Mouse (Mus musculus): Measurements from ENCODE around the gene Cdh8.
A peak's percentile ranks its signal among the peaks of the same experiment; 100 is the strongest.

Cdh8 gene

GRCm38 (mm10) chr8:99415966-99416781 lies at the start of gene Cdh8:
TSS of gene Cdh8 (minus strand) at chr8:99416471.
- peak; percentile 88 to 94 for DNase-seq

- DNase-seq: no peak
Measured at GRCm38 (mm10) chr8:99446506-99446905, 30.2 kb upstream of the Cdh8 start.

DNA sequence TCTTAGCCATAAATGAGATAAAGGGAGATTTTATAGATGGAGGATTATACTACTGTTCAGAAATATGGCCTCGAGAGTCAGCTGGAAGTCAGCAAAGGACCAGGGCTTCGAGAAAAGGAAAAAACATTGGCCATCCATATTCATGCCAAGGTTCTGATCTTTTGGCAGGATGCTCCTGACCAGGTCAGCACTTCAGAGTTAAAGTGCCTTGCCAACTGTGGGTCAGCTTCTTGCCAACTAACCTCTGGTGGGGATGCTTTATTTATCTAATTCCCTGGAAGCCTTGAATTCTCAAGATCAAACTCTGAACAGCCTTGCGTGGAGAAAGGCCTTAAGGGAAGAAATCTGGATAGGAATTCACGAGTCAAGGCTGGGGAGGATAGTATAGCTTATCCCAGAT lies 9.6 kb upstream of the Cdh8 start:
- peak in 1 of 2 experiments; percentile 39 for DNase-seq

DNA sequence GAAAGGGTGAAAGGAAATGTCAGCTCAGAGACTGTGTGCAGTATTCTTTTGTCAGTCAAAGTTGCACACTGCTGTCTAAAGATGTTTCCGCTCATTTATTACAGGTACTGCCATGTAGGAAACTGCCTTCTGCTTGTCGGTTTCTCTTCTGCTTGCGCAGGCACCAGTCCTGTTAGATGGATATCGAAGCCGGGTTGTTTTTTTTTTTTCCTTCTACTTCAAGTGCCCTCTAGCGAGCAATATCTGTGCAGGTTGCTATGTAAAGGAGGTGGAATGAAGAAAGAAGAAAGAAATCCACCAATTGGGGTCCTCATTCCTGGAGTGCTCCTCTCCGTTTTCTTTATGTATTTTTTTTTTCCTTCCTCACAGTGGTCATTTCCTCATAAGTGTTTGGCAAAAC lies 5.2 kb upstream of the Cdh8 start:
- DNase-seq: peak; percentile 51 to 66

- DNase-seq: no peak
Measured at GRCm38 (mm10) chr8:99419726-99420125, 3.5 kb upstream of the Cdh8 start.

DNA sequence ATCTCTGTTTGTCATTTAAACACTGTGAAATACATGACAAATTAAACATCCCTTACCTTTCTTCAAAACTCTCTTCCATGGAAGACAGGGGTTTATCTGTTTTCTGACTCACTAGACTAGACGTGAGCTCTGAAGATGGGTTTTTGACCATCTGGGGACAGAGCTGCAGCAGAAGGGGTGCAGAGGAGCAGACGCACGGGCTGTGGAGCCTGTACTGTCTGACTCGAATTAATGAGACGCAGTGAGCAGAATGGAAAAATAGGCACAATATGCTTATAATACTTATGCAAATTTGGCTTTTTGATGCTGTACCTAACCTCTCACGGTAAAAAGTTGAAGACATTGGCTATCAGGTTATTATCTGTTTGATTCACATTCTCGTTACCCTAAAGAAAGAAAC lies 1.2 kb upstream of the Cdh8 start:
- DNase-seq: peak; percentile 26 to 42

DNA sequence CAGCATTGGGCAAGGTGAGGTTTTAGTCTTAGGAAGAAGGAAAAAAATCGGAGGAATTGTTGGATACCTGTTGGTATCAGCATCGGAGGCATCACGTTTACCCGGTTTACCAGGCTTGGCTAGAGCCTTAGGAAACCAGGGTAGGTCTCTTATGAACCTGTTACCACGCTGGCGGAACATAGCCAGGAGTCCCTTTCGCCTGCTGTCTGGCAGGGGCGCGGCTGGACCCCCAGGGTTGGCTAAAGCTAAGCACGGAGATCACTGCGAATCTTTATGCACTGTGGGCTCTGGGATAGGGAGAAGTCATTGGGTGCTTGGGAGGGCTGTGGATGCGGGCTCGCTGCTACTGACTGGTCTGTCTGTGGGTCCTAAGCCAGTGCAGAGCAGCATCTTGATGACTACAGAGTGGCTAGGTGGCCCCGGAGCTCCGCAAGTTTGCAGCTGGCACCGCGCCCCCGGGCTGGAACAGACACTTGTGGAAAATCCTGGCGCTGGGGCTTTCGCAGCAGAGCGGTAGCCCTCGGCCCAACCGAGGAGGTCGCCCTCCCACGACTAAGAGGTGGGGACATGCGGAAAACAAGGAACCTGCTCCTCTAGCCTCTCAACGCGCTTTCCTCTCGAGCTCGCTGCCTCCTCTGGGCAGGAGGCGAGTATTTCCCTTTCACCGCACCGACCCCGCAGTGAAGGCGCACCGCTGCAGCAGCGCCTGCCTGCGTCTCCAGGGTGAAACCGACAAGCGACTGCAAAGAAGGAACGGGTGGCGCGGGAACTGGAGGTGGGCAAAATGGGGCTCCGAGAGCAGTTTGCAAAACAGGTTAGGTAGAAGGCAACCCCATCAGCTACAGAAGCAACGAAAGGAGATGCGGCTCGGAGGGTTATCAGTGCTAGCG lies 950 bp downstream of the Cdh8 start:
- peak; percentile 78 to 82 for DNase-seq

GRCm38 (mm10) chr8:99414483-99414921 lies 1.8 kb downstream of the Cdh8 start:
- peak; percentile 40 to 43 for DNase-seq

DNA sequence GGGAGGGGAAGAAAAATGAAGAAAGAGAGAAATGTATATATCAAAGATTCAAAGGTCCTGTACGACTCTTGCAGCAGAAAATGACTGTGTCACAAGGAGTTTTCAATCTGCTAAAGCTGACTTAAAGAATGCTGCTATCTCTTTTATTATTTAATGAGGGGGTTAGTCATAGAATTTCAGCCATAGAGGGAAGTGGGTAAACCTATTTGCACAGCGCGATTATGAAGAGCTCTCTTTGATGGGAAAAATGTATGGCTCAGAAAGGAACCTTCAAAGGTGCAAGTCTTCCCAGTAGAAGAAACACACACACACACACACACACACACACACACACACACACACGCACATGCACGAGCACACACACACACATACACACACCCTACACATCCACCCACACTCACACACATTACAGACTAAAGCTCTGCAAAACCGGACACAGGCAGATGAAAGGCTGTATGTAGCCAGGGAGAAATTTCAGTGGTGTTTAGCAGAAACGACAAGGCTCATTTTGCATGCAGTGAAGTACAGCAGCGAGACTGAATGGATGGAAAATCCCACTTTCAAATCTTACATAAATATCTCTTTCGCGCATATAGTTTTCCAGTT lies 2.3 kb downstream of the Cdh8 start:
- DNase-seq: peak; percentile 38 to 50

GRCm38 (mm10) chr8:99393908-99394307 lies 22.4 kb downstream of the Cdh8 start:
- DNase-seq: peak; percentile 66 to 82

GRCm38 (mm10) chr8:99370104-99370503 lies 46.2 kb downstream of the Cdh8 start:
- DNase-seq: no peak

DNA sequence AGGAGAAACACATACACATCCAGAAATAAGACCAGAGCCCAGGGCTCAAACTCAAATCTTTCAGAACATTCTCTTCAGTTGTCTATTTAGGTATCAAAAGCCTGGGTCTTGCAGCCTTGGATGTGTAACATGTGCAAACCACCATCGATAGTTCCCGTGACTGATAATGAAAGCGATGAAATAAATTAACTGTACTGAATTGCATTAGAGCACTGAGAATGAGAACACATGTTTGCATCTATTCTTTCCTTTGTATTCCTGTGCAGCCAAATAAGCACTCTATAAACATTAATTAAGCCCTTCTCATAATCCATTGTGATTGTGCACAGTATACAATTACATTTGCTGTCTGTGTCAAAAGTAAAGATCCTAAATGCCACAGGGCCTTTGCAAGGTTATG lies 47.1 kb downstream of the Cdh8 start:
- no peak for DNase-seq

- DNase-seq: peak in 1 of 2 experiments; percentile 6
Measured at GRCm38 (mm10) chr8:99368449-99368848, 47.8 kb downstream of the Cdh8 start.

GRCm38 (mm10) chr8:99353923-99354322 lies 62.3 kb downstream of the Cdh8 start:
- no peak for DNase-seq

DNA sequence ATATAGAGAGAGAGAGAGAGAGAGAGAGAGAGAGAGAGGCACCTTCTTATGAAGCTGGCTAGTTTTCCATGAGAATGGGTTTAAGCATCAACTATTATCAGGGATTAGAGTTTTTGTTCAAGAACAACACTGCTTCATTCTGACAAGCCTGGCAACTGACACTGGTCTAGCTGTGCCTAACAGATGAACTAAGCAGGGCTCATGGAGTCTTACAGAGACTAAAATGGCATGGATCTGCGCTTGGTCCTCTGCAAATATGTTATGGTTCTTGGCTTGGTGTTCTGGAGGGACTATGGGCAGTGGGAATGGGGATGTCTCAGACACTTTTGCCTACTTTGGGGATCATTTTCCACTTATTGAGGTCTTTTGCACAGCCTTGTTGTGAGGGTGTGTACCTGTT lies 63.0 kb downstream of the Cdh8 start:
- DNase-seq: peak; percentile 10 to 61

DNA sequence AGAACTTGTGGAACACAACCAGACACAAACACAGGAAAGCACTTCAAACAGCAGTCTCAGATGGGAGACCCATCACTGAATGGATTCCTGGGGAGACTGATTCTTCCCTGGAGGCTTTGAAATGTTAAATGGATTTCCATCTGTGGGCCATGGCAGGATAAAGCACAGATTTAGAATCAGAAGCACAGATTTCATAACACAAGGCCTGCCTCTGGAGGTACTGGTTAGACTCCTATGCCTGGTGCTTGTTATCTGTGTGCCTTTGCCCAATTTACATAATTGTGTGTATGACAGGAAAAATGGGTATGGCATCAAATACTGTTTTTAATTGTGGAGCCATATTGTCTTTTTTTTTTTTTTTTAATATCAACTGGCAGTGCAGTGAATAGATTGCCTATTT lies 66.8 kb downstream of the Cdh8 start:
- no peak for DNase-seq

- peak; percentile 46 to 78 for DNase-seq
Measured at GRCm38 (mm10) chr8:99348618-99349017, 67.7 kb downstream of the Cdh8 start.

- DNase-seq: no peak
Measured at GRCm38 (mm10) chr8:99339310-99339709, 77.0 kb downstream of the Cdh8 start.

GRCm38 (mm10) chr8:99327559-99327958 lies 88.7 kb downstream of the Cdh8 start:
- DNase-seq: no peak

DNA sequence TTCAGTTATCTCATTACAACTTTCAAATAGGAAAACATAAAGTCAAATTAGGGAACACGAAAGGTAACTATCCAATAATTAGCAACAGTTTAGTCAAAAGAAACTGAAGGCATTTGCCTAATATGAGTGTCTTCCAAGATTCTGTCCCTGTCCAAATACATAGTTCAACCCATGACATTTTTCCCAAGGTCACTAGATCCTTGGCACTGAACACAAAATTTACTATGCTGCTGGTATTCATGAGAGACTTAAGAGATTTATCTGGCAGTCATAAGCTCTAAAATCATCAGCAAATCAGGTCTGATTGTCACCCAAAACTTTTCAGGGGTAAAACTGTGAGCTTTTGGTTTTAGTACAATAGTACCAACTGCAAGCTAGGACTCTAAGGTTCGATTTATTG lies 101.7 kb downstream of the Cdh8 start:
- DNase-seq: no peak

GRCm38 (mm10) chr8:99304184-99304583 lies 112.1 kb downstream of the Cdh8 start:
- DNase-seq: no peak

DNA sequence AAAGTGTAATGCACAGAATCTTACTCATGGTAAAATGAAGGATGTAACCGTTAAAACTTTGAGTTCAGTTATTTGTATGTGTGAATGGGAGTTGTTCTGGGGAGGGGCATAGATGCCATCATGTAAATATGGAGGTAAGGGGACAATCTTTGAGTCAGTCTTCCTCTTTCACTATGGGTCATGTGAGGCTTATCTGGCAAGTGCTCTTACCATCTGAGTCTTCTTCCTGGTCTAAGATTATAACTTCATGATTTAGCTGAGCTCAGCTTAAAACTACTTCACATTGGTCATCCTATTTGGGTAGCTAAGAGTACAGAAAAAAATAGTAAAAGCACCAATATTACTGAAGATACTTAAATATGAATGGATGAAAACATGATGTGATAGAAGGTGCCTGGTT lies 126.1 kb downstream of the Cdh8 start:
- DNase-seq: no peak

GRCm38 (mm10) chr8:99285103-99285502 lies 131.2 kb downstream of the Cdh8 start:
- no peak for DNase-seq

Measured in cerebellum, postnatal 14 days (tissue).